Mouse (Mus musculus) inflammation-experienced regulatory T-cells, adult 16 weeks (primary cell): ENCODE measurements around the gene Cdc7. TPM values are rescaled to one million over a fixed set of nuclear protein-coding genes. Genes with fewer than 3 reads are reported as not detected.

Source experiments
- polyA plus RNA-seq: library from polyadenylated mRNA; unstranded; fragments of 100-300 nt; shearing (Covaris generic); gene quantifications from one replicate; pipeline ENCODE4 v1.2.1, GENCODE M21; 2017

Cdc7 gene
- 24.3 TPM for polyA plus RNA-seq

GRCm38 (mm10) chr5:106963584-106964512 is at the start of gene Cdc7:
Gene Cdc7, plus strand, starts transcription at chr5:106964322.

GRCm38 (mm10) chr5:106925488-106926368 is 38.4 kb upstream of the Cdc7 start, which contains the start of gene Hfm1:
Gene Hfm1, minus strand, starts transcription at chr5:106926321.

Other genes with a start within 250 kb of the Cdc7 start
- gene Hfm1, start 38.0 kb upstream of the Cdc7 start, polyA plus RNA-seq, result not detected